Mouse (Mus musculus): ENCODE data around the gene Ctsa. TPM values are rescaled to one million over a fixed set of nuclear protein-coding genes. Genes with fewer than 3 reads are reported as not detected.

Ctsa gene
- polyA plus RNA-seq, 1 experiment = 12.4 TPM

DNA sequence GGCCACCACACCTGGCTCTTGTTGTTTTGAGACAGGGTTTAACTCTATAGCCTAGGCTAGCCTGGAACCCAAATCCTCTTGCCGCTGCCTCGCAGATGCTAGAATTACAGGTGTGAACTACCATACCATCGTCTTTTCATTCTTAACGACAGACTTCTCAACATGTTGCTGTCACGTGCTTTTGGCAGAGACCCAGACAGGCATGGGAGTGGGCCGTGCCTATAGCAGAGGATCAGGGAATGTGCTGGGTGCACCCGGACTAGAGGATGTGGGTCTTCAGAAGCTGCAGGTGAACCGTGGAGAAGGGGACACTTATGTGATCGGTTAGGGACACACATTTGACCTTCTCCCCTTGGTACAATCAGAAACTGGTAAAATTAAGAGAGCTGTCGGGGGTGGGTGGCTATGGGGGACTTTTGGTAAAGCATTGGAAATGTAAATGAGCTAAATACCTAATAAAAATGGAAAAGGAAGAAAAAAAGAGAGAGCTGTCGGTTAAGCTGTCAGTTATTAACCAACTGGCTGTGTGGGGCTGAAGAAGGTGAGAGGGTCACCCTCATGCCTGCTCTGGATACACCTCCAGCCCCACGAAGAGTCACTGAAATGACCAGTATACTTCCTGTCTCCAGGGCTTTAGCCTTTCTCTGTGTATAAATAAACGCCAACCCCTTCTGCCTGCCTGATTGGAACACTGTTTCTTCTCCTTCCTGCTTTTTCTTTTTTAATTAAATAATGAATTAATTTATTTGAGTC, 32.2 kb upstream of the Ctsa start:
- no peak for TF ChIP-seq GATA1 (IDR thresholded peaks at IDR 0.05; ENCODE audit: low read length)

DNA sequence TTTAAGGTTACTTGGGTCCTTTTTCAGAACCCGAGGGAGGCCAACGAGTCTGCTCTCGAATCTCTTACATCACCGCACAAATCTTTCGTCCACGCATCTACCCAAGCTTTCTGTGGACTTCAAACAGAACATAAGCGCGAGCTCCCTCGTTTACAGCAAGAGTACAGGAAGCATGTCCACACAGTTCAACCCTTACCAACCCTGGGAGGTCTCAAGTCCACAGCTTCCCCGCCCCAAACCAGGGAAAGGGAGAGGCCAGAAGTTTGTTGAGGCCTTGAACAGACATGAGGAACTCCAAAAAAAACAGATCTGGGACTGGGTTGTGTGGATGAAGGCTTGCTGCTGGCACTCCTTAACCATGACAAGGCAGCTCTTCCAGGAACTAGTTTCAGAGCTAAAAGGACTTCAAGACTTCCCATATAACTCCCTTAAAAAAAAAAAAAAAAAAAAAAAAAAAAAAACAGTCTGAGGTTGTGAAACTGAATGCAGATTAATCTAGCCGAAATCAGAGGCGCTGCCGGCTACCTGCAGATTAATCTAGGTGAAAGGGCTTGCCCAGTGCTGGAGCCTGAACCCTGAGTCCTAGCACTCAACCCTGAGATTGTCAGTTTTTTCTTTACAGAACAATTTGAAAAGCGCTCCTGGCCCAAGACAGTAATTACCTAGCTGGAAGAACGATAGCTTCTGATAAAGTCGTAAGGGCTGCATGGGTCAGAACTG, 29.3 kb upstream of the Ctsa start:
- TF ChIP-seq GATA1 (IDR thresholded peaks at IDR 0.05; ENCODE audit: low read length) = no peak

DNA sequence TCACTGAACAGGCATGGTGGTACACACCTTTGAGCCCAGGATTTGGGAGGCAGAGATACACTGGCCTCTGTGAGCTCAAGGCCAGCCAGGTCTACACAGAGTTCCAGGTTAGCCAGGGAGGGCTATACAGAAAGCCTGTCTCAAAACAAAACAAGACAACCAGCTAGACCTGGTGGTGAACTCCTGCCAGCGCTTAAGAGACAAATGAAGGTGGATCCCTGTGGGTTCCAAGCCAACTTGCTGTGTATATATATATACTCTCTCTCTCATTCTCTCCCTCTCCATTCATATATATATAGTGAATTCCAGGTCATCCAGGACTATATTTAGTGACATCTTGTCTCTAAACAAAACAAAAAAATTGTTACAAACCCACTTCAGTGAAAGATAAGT, 28.8 kb upstream of the Ctsa start:
- TF ChIP-seq GATA1 (IDR thresholded peaks at IDR 0.05; ENCODE audit: low read length) = no peak

DNA sequence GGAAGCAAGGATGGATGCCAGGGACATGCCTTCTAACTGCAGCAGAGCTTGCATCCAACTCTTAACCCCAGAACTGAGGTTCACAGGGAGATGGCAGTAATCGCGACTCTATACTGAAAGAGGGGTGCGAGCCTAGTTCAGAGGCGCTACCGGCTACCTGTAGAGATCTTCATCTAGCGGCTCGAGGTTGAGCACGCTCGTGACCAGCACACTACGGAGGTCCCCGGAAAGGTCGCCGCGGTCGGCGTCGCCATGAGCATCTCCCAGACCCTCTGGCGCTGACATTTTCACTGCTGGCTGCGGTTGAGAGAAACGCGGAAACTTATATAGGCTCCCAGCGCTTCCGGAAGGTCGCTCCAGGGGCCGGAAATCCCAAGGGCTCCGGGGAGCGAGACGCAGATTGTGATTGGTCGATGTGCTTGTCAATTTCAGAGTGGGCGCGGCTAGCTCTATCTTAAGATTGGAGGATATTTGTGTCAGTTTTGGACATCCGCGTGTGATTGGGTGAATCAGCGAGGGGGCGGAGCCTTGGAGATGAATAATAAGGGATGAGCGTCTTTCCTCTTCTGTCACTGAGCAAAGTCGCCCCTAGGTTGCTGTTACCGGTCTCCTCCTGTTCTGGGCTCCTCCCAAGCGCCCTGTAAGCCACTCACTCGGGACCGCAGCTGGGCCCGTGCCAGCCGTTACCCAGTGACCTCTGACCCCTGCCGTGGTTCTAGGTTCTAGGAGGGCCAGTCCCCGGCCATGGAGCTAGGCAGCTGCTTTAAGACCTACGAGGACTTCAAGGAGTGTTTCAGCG, 27.9 kb upstream of the Ctsa start, which contains the start of the genes Acot8 and Zswim3:
TSS of gene Acot8 (minus strand) at position 350 of the 799 bp plus-strand sequence.
TSS of gene Zswim3 (plus strand) at position 566 of the 799 bp plus-strand sequence.
- TF ChIP-seq GATA1 (IDR thresholded peaks at IDR 0.05; ENCODE audit: low read length) = no peak

DNA sequence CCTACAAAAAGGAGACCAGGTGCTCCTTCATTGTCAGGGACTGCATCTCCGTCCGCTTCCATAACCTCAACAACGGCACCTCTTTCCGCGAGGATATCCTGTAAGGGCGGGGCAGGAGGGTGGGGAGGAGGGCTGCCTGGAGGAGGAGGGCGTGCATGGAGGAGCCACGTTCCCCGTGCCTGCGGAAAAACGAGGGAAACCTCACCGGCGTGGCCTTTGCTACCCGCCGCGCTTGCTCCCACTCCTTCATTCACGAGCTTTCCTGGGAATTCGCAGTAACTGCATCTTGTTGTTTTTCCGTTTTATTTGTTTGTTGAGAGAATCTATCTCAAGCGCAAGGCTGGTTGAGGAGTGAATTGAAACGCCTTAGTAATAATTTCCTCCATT, 27.3 kb upstream of the Ctsa start:
- no peak for TF ChIP-seq GATA1 (IDR thresholded peaks at IDR 0.05; ENCODE audit: low read length)

DNA sequence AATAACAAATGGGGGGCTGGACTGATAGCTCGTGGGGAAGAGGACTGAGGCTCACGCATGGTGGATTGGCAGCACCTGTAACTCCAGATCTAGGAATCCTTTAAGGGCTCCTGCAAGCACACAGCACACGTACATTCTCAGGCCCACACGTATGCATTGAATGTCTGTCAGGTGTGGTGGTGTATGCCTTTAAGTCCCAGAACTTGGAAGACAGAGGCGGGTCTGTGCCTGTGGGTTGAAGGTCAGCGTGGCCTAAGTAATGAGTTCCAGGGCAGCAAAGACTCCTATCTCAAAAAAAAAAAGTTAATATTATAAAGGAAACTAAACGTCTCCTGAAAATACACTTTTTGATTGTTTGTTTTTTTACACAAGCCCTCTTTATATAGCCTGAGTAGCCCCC, 26.1 kb upstream of the Ctsa start:
- no peak for TF ChIP-seq GATA1 (IDR thresholded peaks at IDR 0.05; ENCODE audit: low read length)

DNA sequence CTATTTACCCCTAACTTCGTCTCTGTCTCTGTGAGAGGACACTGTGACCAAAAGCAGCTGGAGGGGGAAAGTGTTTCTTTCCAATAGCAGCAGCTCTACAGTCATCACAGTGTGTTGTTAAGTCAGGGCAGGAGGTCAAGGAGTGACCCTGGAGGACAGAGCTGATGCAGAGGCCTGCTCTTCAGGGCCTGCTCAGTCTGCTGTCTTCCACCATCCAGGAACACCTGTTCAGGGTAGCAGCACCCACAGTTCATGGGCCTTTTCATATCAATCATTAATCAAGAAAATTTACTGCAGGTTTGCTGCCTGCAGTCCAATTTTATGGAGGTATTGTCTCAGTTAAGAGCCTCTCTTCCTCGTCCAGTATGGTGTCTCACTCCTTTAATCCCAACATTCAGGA, 19.1 kb upstream of the Ctsa start:
- TF ChIP-seq GATA1 (IDR thresholded peaks at IDR 0.05; ENCODE audit: low read length) = no peak

DNA sequence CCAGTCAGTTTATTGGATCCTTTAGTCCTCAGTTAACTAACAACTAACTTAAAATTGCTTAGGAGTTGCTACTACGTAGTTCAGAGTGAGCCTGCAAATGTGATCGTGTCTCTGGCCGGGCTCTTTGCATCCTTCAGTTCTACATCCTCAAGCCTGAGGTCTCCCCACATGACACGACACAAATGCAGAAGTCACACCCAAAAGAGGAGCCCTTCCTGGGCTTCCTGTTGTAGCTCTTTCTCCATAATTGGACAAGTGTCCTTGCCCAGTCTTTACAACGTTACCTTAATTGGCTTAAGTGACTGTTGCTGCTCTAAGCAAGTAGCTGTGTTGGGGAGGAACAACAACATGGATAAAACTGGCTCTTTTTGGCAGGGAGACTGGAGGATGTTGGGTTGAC, 17.3 kb upstream of the Ctsa start:
- TF ChIP-seq GATA1 (IDR thresholded peaks at IDR 0.05; ENCODE audit: low read length) = no peak

DNA sequence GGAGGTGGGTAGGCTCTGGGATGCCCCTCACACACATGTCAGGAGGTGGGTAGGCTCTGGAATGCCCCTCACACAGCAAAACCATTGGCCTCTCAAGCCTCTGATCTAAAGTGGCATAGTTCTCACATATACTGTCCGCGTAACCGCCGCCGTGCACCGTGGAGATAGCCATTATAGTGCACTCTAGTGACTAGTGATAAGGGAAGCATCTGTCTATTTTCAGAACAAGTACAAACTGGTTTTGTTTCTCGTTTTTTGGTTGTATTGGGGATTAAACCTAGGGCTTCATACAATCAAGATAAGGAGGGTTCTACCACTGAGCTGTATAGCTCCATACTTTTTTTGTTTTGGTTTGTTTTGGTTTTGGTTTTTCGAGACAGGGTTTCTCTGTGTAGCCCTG, 16.9 kb upstream of the Ctsa start:
- no peak for TF ChIP-seq GATA1 (IDR thresholded peaks at IDR 0.05; ENCODE audit: low read length)

DNA sequence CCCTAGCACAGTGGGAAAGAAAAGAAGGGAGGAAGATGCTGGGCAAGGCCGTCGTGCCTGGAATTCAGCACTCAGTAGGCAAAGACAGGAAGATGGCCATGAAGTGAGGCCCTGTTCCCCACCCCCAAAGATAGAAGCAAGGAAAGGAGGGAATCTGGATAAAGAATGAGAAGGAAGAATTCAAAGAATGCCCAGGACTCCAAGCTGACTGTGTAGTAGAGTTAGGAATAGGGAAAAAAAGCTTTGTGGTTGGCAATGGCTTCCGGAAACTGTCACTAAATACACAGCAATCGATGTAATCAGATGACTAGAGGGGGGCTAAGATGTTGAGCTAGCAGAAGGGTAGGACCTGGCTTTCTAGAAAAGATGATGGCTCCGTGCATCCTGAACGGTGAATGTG, 15.5 kb upstream of the Ctsa start:
- no peak for TF ChIP-seq GATA1 (IDR thresholded peaks at IDR 0.05; ENCODE audit: low read length)

DNA sequence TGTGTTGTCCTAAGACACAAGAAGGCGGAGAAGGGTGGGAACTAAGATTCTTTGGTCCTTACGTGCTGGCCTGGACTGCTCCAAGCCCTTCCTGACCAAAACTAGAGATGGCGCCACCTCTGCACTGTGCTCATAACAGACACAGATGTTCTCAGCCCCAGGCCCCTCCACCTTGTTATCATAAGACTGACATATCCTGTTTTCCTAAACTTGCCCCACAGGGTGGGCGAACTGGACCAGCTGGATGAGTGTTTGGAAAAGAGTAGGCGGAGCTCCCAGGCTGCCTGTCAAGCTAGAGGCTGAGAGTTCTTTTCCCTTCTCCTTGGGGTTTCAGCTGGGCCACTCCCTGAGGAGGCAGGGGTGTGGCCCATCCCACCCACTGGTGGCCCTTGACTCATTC, 15.0 kb upstream of the Ctsa start:
- no peak for TF ChIP-seq GATA1 (IDR thresholded peaks at IDR 0.05; ENCODE audit: low read length)

DNA sequence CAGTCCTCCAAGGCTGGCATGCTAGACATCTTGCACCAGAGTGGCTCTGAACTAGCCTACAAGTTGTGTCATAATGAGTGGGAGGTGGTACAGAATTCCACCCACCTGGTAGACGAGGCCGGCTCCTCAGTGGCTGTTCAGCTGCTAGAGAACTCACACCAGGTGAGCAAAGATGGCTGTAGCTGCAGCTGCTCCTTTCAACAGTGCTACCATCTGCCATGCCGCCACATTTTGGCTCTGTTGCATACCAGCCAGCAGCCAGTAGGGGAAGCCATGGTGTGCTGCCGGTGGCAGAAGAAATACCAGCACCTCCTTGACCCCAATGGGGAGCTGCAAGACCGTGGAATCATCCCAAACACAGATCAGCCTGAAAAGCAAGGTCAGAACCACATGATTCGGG, 11.6 kb upstream of the Ctsa start:
- TF ChIP-seq GATA1 (IDR thresholded peaks at IDR 0.05; ENCODE audit: low read length) = no peak

DNA sequence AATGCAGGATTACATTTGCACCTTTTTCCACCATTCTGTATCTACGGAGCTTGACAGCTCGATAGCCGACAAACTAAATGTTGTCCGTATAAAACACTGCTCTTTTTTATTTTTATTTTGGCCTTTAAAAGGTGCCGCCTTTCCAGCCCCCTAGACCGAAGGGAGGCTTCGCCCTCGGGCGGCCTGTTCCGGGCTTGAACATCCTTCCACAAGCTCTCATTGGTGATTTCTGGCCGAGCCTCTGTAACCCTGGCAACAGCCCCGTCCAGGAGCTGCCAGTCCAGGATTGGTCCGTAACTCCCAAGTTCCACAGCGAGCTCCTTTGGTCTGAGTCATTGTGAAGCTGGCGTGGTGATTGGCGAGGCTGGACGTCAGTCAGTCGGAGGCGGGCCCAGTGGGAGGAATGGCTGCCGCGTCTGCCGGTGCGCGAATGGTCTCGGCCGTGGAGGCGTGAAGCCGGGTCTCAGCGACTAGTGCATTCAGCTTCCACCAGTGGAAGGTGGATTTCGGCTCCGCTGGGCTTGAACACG, 10.0 kb upstream of the Ctsa start, which contains the start of gene Zswim1:
TSS of gene Zswim1 (plus strand) at position 51 of the 530 bp plus-strand sequence.
- TF ChIP-seq GATA1 (IDR thresholded peaks at IDR 0.05; ENCODE audit: low read length) = no peak

DNA sequence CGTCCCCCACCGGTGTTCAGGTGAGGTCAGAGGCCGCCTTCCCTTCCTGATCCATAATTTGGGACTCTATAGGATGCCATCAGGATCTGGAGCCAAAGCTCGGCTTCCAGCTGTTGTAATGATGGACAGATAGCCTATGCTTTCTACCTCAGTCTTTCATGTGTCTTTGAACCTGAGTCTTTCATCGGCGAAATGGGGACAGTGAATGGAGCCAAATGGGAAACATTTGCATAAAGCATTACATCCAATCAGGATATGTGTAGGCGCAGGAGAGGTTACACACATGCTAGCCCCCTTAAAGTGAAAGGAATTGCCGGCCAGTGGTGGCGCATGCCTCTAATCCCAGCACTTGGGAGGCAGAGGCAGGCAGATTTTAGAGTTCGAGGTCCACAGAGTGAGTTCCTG, 9.5 kb upstream of the Ctsa start:
- no peak for TF ChIP-seq GATA1 (IDR thresholded peaks at IDR 0.05; ENCODE audit: low read length)

DNA sequence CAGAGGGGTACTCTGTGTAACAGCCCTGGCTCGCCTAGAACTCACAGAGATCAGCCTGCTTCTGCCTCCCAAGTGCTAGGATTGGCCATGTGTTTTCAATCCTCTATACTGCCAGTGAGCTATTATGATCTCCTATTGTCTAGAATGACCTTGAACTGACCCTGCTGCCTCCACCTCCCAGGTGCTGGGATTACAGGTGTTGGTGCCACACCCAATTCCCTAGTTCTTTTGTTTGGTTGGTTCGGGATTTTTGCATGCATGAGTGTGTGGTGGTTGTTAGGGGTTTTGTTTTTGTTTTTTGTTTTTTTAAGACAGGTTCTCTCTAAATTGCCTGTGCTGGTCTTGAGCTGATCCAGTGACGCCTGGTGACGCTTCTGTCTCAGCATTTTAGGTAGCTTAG, 8.7 kb upstream of the Ctsa start:
- TF ChIP-seq GATA1 (IDR thresholded peaks at IDR 0.05; ENCODE audit: low read length) = no peak

DNA sequence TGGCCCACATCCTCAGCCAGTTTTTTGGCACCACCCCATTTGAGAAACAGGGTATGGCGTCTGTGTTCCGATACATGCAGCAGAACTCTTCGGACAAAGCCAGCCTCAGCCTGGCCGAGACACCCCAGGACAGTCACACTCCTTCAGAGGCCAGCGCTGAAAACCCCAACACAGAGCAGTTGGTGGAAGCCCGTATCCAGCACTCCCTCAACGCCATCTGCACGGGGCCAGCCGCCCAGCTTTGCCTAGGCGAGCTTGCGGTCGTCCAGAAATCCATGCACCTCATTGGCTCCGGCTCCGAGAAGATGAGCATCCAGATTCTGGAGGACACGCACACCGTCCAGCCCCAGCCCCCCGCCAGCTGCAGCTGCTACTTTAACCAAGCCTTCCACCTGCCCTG, 7.2 kb upstream of the Ctsa start:
- no peak for TF ChIP-seq GATA1 (IDR thresholded peaks at IDR 0.05; ENCODE audit: low read length)

Data from G1E-ER4 (cell line).